Mouse (Mus musculus) lung, adult 2 months (tissue): ENCODE measurements around the gene Hectd1.

ENCODE experiments used
- CTCF ChIP-seq: fragments of 200-500 bp; IDR thresholded peaks from 2 replicates; pipeline ENCODE4 v1.5.1; 2011; ENCODE audit warnings: mild to moderate bottlenecking, low read length, control low read depth; ENCODE audit not compliant: insufficient read depth
- POLR2A ChIP-seq: fragments of 200-500 bp; IDR thresholded peaks from 2 replicates; pipeline ENCODE4 v1.6.1; 2011; ENCODE audit warnings: low read depth, mild to moderate bottlenecking, control low read depth, low read length, borderline replicate concordance; ENCODE audit errors: extremely low read depth

GRCm38 (mm10) chr12:51712685-51713084, 116.7 kb downstream of the Hectd1 start:
- TF ChIP-seq CTCF: no peak
- TF ChIP-seq POLR2A: no peak
